Mouse (Mus musculus) heart, embryonic 14.5 days (tissue): Measurements from ENCODE around the gene H2al1a. TPM values are rescaled to one million over a fixed set of nuclear protein-coding genes. Genes with fewer than 3 reads are reported as not detected.
"Not testable (repeated sequence)": the region's sequence is repeated elsewhere in the genome, so short reads cannot be mapped to it uniquely, and the experiment has no call there.

ENCODE experiments used
- ATAC-seq: fragments of 200-750 bp; cut with Nextera tagmentation; 2 replicates; pipeline ENCODE4 v1.8.0; 2017; ENCODE audit warnings: low read depth, moderate TSS enrichment; ENCODE audit not compliant: insufficient number of reproducible peaks, insufficient read depth, low FRiP score
- H3K27ac ChIP-seq, 2 experiments: fragments of 200-500 bp in 1 of 2; fragments of 300-500 bp in 1 of 2; sonication (generic) in 1 of 2; replicated peaks in 1 of 2; 2 replicates each; pipeline ENCODE4 v1.5.1; 2012 to 2014; ENCODE audit warnings: low read depth in 2 of 2, low read length in 2 of 2, control low read depth in 1 of 2, mild to moderate bottlenecking in 1 of 2, mixed read lengths in 1 of 2; ENCODE audit not compliant: control insufficient read depth in 1 of 2, insufficient read depth in 1 of 2
- H3K27me3 ChIP-seq: fragments of 300-500 bp; sonication (generic); 2 replicates; pipeline ENCODE4 v1.6.1; 2014; ENCODE audit warnings: mild to moderate bottlenecking, low read length, control low read depth; ENCODE audit not compliant: control insufficient read depth, insufficient read depth
- H3K36me3 ChIP-seq: fragments of 300-500 bp; sonication (generic); 2 replicates; pipeline ENCODE4 v1.6.1; 2014; ENCODE audit warnings: mild to moderate bottlenecking, control low read depth, low read length, mixed read lengths; ENCODE audit not compliant: control insufficient read depth, insufficient read depth
- H3K4me1 ChIP-seq, 2 experiments: fragments of 200-500 bp in 1 of 2; fragments of 300-500 bp in 1 of 2; sonication (generic) in 1 of 2; 2 replicates each; pipeline ENCODE4 v1.6.1; 2012 to 2014; ENCODE audit warnings: low read length in 2 of 2, control low read depth in 1 of 2, mixed read lengths in 1 of 2; ENCODE audit not compliant: control insufficient read depth in 2 of 2, insufficient read depth in 2 of 2
- H3K4me2 ChIP-seq: fragments of 300-500 bp; sonication (generic); 2 replicates; pipeline ENCODE4 v1.6.1; 2014; ENCODE audit warnings: mild to moderate bottlenecking, low read length
- H3K4me3 ChIP-seq, 2 experiments: fragments of 200-500 bp in 1 of 2; fragments of 300-500 bp in 1 of 2; sonication (generic) in 1 of 2; 2 replicates each; pipeline ENCODE4 v1.5.1; 2012 to 2014; ENCODE audit warnings: low read length in 2 of 2, mild to moderate bottlenecking in 2 of 2, control low read depth in 1 of 2, low read depth in 1 of 2, moderate library complexity in 1 of 2; ENCODE audit not compliant: control insufficient read depth in 1 of 2, insufficient read depth in 1 of 2
- H3K9ac ChIP-seq: fragments of 300-500 bp; sonication (generic); 2 replicates; pipeline ENCODE4 v1.6.1; 2014; ENCODE audit warnings: mild to moderate bottlenecking, low read length
- H3K9me3 ChIP-seq: fragments of 300-500 bp; sonication (generic); 2 replicates; pipeline ENCODE4 v1.6.1; 2016; ENCODE audit warnings: low read length, control low read depth; ENCODE audit not compliant: control insufficient read depth
- WGBS: fragments of 180-500 bp; shearing (Covaris S2); extraction: QIAGEN DNeasy Blood & Tissue Kit; methylation state at CpG from one replicate; pipeline ENCODE4 v1.1.7; 2014; 5-methylcytosine and 5-hydroxymethylcytosine counted together
- polyA plus RNA-seq: library from polyadenylated mRNA; unstranded; fragments of >200 nt; fragmentation: Nextera tagmentation; extraction: Ambion mirVana; gene quantifications from 2 replicates; pipeline ENCODE4 v1.2.1, GENCODE M21; 2014

The H2al1a gene
- not detected in 2 replicates for polyA plus RNA-seq

DNA sequence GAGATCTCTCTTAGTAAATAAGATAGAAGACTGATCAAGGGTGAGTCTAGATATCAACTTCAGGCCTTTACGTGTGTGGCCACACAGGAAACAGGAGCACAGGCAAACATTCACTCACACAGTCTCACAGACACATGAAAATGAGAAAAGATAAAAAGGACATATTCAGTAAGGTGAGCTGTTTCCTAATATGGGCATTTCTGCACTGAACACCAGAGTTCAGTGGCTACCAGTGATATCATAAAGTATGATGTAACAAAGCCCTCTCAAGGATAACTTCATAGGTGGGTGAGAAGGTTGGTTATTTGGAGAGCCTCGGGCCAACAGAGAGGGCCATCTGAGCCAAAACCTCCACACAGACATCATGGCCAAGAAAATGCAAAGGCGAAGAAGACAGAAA is at the start of gene H2al1a:
H2al1a (plus strand) TSS at position 301 of the 400 bp plus-strand sequence.
- H3K27ac ChIP-seq, H3K9ac ChIP-seq, H3K4me3 ChIP-seq, H3K36me3 ChIP-seq, H3K9me3 ChIP-seq, H3K4me1 ChIP-seq, H3K27me3 ChIP-seq, ATAC-seq, H3K4me2 ChIP-seq: not testable (repeated sequence)
- no CpG with 5 or more reads among the region's 3 CpGs for WGBS

DNA sequence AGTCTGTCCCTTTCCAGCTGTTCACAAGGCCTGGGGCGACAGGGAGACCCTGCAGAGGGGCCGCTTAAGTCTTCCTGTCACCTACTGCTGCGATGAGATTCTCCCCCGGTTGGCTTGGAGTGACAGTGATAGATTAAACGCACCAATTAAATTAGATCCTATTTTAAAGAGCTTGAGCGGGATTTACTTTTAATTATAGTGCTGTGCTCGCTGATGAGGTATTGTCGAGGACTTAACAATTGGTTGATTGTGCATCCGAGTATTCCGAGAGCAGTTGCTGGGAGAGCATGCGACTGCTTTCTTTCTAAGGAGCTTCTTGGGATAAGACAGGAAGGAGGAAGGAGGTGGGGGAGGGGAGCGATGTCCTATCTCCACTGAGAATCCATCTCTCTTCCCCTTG is 48.9 kb upstream of the H2al1a start:
- WGBS, result 32% methylated on average over 12 of the region's 12 CpGs
- Histone ChIP-seq H3K4me1 (no peaks in the 10 kb centered on the region; a peak in 1 of 4 replicates), H3K27me3 (no peaks in the 10 kb centered on the region), H3K9ac (no peak overlapping the region), H3K4me2 (no peak overlapping the region), H3K36me3 (no peaks in the 10 kb centered on the region), H3K9me3 (no peaks in the 10 kb centered on the region), H3K4me3 (no peak overlapping the region), H3K27ac (no peak overlapping the region)
- ATAC-seq, result no peak

DNA sequence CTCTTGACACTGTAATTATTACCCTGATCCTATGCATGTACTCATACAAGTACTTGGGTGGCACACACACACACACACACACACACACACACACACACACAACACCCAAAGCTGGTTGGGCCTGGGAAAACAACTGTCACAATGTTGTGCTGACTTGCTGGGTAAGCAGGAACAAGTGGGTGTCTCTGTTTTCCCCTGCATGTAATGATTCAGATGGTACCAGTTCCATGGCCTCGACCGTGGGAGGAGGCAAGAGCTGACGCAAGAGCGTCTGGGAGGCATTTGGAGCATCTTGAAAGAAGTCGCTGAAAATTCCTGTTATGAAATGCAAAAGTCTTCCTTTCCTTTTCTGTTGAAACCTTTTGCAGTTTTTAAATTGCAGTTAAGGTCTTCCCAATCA is 45.0 kb upstream of the H2al1a start:
- Histone ChIP-seq H3K9me3 (no peaks in the 10 kb centered on the region), H3K9ac (no peak overlapping the region), H3K4me2 (no peak overlapping the region), H3K27ac (peak overlapping the region; percentile 45 to 61; a peak in 3 of 4 replicates), H3K27me3 (no peaks in the 10 kb centered on the region; the same call in 1 of the 2 replicates), H3K4me3 (no peak overlapping the region), H3K4me1 (no peaks in the 10 kb centered on the region; a peak in 1 of 4 replicates), H3K36me3 (no peaks in the 10 kb centered on the region)
- WGBS, result 51% methylated on average over 5 of the region's 5 CpGs
- ATAC-seq, result no peak

DNA sequence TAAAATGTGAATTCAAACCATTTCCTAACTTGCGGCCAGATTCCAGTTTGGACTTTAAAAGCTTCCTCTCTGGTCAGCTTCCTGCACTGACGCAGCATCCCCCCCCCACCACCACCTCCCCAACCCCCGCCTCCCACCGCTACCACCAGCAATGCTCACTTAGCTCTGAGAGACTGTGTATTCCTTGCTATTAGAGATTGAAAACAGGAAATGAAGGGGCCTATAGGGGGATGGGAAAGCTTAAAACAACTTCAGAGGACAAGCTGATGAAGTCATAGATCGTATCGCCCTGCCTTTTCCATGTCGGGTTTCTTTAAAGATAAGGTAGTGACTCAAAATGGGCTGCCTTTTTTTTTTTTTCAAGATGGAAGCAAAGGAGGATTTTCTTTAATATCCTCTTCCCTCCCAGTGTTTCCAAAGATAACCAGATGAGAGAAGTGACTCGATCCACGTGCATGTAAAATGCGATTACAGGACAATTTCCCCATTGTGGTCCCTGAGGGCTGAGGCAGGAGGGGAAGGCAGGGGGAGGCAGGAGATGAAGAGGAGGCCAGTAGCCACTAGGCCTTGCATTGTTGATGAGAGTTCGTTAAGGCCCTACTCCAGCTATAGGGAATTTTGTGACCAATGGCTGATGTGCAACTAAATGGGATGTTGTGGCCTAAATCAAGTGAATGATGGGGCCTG is 44.4 kb upstream of the H2al1a start:
- no peak overlapping the region for H3K4me2 ChIP-seq
- H3K9ac ChIP-seq, result no peak overlapping the region
- H3K9me3 ChIP-seq, result no peaks in the 10 kb centered on the region
- H3K4me1 ChIP-seq, result no peaks in the 10 kb centered on the region; a peak in 1 of 4 replicates
- H3K27ac ChIP-seq, result peak overlapping the region in 1 of 2 experiments; percentile 61; a peak in 2 of 4 replicates
- no peaks in the 10 kb centered on the region; the same call in 1 of the 2 replicates for H3K27me3 ChIP-seq
- ATAC-seq, result 0 out of 2 replicates have a peak, but pooled peaks have one; percentile 35
- no peak overlapping the region for H3K4me3 ChIP-seq
- WGBS, result 46% methylated on average over 11 of the region's 11 CpGs
- no peaks in the 10 kb centered on the region for H3K36me3 ChIP-seq

DNA sequence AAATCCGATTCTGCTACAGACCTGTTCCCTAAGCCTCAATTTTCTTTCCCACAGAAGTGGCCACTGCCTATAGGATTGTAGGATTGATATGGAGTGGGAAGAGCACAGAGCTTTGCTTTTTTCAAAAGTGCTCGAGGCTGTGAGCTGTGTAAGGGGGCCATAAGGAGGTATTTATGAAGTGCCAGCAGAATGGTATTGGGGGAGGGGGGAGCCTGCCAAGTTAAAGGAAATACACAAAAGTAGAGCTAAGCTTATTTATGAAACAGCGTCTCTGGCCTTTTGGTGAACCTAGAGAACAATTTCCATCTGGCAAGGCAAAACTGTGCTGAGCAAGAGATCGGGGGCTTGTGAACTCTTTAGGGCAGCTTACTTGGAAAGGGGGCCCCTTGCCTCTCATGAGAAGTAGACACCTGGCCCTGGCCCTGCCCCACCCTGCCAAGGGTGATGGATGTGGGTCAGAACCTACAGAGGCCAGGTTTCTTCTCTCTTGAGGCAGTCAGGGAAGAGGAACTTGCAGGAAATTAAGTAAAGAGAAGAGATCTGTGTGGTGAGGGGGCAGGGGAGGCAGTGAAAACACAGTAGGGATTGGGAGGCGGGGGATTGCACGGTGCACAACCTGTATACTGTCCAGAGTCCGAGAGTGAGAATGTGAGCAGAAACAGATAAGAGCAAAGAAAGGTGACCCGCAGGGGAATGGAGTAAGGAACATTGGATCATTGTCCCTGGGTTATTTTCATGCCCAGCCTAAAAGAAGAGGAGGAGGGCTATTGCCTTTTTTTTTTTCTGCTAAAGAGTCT is 43.3 kb upstream of the H2al1a start:
- Histone ChIP-seq H3K27ac (no peak overlapping the region), H3K9me3 (no peaks in the 10 kb centered on the region), H3K4me3 (no peak overlapping the region), H3K9ac (no peak overlapping the region), H3K36me3 (no peaks in the 10 kb centered on the region), H3K4me1 (no peaks in the 10 kb centered on the region), H3K4me2 (no peak overlapping the region), H3K27me3 (no peaks in the 10 kb centered on the region; the same call in 1 of the 2 replicates)
- ATAC-seq, result no peak
- 48% methylated on average over 8 of the region's 8 CpGs for WGBS

DNA sequence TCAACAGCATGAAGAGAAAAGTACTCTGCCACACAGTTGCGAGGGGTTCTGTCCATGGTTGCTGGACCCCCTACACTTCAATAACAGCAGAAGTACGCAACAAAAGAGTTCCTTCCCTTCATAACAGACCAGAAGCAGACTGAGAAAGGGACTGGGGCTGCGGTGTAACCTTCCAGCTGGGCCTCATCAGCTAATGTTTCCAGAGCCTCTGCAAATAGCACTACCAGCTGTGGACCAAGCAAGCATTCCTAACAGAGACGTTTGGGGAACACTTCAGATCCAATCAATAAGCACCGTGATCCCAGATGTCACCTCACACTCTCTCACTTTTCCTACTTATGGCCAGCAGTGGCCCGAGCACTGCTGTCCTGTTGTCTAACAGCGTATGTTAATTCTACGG is 34.1 kb upstream of the H2al1a start:
- Histone ChIP-seq H3K36me3 (no peaks in the 10 kb centered on the region), H3K4me3 (no peak overlapping the region), H3K27me3 (peaks cover 5% of the 10 kb centered on the region), H3K27ac (no peak overlapping the region), H3K9ac (no peak overlapping the region), H3K4me2 (no peak overlapping the region), H3K4me1 (no peaks in the 10 kb centered on the region), H3K9me3 (no peaks in the 10 kb centered on the region)
- WGBS, result 69% methylated on average over 8 of the region's 8 CpGs
- ATAC-seq, result no peak

DNA sequence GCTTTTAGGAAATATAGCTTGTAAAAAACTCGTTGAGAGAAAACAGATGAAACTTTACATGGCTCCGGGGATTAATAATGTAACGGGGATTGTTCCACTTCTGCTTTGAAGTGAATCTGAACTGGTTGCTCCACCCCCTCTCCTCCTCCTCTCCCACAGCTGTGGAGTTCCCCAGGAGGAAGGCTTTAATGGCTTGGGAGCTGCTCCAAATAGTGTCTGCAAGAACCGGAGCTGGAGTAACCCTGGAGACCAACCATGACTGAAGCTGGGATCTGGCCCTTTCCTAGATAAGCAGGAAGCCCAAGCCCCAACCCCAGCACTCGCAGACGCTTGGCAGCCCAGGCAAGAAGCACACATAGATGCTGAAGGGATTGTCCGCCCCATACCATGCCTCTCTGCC is 31.3 kb upstream of the H2al1a start:
- ATAC-seq, result no peak
- 47% methylated on average over 7 of the region's 7 CpGs for WGBS
- no peak overlapping the region for H3K27ac ChIP-seq
- no peaks in the 10 kb centered on the region for H3K4me1 ChIP-seq
- no peak overlapping the region for H3K9ac ChIP-seq
- no peak overlapping the region for H3K4me3 ChIP-seq
- H3K27me3 ChIP-seq, result peaks cover 5% of the 10 kb centered on the region; the same call in 1 of the 2 replicates
- H3K4me2 ChIP-seq, result no peak overlapping the region
- no peaks in the 10 kb centered on the region for H3K9me3 ChIP-seq
- H3K36me3 ChIP-seq, result no peaks in the 10 kb centered on the region
